Mouse (Mus musculus): Measurements from ENCODE around the gene Ppip5k1.

Gene Ppip5k1

DNA sequence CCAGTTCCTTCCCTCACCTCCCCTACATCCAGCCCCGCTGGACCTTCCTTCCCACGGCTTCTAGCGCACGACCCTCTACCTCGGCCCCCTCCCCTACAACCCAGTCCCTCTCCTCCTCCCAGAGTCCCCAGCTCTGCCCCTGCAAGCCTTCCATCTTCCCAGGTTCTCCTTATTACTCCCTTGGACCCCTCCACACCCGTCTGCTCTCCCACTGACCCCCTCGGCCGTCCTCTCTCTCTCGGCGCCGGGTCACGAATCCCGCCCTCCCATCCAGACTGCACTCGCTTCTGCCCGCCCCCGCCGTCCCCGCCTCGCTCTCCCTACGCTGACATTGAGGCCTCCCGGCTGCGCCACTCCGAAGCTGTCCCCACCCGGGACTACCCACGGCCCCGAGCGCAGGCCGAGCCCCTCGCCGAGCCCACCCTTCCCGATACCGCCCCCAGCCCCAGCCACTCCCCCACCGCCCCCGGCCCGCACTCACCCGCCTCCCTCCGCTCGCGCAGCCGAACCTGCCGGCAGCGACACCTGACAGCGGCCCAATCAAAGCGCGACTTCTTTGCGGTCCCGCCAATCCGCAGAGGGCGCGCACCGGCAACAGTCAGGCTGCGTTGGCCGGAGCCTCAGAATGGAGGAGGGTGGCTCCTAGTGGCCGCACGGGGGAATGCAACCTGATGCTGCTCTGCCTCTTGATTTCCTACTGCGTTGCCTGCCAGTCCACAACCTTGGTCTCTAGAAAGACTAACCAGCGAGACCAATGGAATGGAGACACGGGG, at the start of gene Ppip5k1:
Gene Ppip5k1, minus strand, starts transcription at position 577 of the 773 bp plus-strand sequence.
- in situ Hi-C loops (cut with MboI; ENCODE audit: low sequenced_read_pairs), result no loop called here

DNA sequence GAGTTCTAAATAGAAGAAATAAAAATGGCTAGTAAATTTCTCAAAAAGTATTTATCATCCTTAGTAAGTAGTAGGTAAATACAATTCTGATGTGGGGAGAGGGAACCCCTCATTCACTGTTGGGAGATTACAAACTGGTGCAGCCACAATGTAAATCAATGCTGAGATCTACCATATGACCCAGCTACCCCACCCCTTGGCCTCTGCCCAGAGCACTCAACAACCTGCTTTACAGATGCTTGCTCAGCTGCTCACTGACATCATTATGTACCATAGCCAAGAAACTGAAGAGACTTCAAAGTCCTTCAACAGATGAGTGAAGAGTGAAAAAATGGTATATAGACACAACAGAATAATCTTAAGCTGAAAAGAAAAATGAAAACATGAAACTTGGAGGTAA, 48.1 kb upstream of the Ppip5k1 start:
- in situ Hi-C loops (cut with MboI; ENCODE audit: low sequenced_read_pairs), result no loop called here

DNA sequence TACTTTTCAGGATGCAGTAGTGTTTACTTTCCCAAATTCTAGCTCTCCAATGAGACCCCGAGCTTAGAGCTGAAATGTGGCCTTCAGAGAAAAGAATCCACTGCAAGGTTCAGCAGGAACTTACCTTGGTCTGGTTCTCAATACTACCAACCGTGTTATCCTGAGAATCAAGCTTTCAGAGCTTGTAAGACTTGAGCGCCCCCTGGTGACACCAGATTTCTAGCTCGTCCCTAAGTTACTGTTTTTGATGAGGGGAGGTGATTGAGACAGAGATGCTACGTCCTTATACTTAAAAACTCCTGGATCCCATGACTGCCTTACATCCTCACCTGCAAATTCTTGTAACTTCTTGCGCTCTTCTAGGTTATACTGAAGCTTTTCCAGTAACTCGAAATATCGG, 41.4 kb upstream of the Ppip5k1 start:
- in situ Hi-C loops (cut with MboI; ENCODE audit: low sequenced_read_pairs), result loop anchor here (25.0 kb wide), 1 partner anchor 209 kb away; no protein-coding TSS in a partner anchor

DNA sequence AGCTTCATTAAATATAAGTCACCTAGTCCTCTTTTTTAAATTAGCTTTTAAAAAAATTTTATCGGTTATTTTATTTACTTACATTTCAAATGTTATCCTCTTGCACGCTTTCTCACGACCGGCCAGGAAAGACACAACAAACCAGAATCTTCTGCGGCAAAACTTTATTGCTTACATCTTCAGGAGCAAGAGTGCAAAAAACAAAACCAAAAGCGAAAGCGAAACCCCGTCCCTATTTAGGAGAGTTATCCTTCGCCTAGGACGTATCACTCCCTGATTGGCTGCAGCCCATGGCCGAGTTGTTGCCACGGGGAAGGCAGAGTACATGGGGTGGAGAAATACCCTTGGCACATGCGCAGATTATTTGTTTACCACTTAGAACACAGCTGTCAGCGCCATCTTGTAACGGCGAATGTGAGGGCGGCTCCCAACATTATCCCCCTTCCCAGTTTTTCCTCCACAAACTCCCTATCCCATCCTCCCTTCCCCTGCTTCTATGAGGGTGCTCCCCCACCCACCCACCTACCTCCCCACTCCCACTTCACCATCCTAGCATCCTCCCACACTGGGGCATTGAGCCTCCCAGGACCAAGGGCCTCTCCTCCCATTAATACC, 31.9 kb upstream of the Ppip5k1 start, which contains the start of gene Strc:
Gene Strc, minus strand, starts transcription at position 208 of the 615 bp plus-strand sequence.
- in situ Hi-C loops (cut with MboI; ENCODE audit: low sequenced_read_pairs), result loop anchor here (25.0 kb wide), 1 partner anchor 200 kb away; no protein-coding TSS in a partner anchor

DNA sequence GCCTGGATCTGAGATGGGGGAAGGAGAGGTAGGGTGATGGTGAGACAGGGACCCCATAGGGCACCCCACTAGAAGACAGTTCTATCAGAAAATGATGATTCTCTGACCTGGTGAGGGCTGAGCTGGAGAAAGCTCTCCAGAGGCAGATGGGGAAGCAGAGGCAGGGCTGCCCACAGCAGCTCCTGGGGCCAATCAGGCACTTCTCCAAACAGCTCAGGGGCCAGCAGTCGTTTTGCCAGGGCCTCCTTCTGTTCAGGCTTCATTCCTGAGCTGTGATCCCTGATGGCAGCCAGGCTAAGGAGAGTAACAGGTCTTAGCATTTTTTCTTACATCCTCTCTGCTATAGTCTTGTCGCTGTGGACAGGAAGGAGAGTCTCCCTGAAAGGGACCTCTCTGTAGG, 19.6 kb upstream of the Ppip5k1 start:
- in situ Hi-C loops (cut with MboI; ENCODE audit: low sequenced_read_pairs), result loop anchor here (25.0 kb wide), 1 partner anchor 187 kb away; no protein-coding TSS in a partner anchor

DNA sequence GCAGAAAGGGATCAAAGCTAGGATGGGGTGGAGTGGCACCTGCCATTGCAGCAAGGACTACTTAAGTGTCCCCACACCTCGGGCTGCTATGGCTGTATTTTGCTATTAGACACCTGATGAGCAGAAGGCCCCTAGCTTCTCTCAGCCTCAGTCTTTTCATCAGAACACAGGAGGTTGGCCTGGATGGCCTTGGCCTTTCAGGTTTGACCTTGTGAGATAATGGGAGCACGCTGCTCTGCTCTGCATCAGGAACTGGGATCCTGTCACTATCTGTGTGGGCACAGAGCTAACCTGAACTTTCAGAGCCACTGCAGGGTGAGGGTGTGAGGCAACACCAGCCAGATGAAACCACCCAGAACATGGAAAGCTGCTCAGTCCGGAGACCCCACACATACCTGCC, 17.1 kb upstream of the Ppip5k1 start:
- in situ Hi-C loops (cut with MboI; ENCODE audit: low sequenced_read_pairs), result no loop called here

DNA sequence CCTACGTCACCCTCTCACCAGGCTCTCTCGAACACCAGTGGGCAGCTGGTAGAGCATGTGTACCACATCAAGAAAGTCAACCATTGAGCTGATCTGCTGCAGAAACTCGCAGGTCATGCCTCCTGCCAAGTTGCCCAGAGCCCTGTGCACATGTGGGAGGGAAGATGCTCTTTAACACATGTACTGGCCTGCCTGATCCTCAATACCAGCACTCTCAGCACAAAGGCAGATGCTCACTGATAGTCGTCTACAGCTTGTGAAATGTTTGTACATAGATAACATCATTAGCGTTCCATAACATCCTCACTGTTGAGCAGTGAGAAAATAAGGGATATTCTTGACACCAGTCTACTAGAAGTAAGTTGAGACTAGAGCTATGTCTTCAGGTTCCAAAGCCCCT, 15.7 kb upstream of the Ppip5k1 start:
- in situ Hi-C loops (cut with MboI; ENCODE audit: low sequenced_read_pairs), result no loop called here

DNA sequence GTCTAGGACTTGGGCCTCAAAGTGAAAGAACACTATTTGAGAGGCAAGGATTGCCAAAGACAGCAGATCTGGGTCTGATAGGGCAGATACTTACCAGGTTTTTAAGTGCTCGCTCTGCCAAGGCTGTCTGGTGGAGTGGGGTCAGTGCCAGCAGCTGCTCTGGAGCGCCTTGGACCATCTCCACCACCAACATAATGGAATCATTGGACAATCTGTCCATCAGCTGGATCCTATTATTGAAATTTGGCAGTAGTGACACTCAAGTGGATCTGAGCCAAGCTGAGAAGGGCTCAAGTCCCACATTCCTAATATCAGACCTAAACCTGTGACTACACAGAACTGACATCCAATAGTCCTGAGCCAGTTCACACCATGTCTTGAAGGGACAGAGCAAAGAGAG, 13.6 kb upstream of the Ppip5k1 start:
- in situ Hi-C loops (cut with MboI; ENCODE audit: low sequenced_read_pairs), result no loop called here

DNA sequence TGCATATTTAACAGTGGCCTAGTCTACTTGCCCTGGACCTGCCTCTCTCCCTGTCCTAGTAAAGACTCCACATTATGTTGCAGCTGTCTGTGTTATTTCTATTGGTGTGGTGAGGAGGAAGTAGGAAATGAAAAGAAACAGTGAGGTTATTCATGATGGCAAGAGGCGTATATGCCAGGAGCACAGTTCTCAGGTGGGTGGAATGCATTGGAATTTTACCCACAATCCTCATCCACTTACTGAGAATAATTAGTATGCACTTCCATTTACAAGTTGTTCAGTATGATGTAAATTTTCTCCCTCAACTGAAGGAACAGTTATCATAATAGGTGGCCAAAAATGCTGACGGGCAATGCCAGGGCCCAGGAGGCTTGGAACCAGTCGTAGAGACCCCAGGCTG, 8.5 kb upstream of the Ppip5k1 start:
- in situ Hi-C loops (cut with MboI; ENCODE audit: low sequenced_read_pairs), result no loop called here

DNA sequence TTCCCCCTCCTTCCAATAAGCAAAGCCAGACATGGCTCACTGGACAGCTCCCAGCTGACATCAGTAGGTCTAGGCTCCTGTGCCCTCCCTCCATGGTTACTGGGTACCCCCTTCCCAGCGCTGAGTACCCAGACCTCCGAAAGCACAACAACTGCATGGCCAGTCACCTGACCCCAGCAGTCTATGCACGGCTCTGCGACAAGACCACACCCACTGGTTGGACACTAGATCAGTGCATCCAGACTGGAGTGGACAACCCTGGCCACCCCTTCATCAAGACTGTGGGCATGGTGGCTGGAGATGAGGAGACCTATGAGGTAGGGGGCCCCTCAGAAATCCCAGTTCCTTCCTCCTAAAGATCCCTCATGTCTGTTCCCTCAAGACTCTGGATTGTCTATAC, 4.3 kb upstream of the Ppip5k1 start:
- in situ Hi-C loops (cut with MboI; ENCODE audit: low sequenced_read_pairs), result no loop called here

DNA sequence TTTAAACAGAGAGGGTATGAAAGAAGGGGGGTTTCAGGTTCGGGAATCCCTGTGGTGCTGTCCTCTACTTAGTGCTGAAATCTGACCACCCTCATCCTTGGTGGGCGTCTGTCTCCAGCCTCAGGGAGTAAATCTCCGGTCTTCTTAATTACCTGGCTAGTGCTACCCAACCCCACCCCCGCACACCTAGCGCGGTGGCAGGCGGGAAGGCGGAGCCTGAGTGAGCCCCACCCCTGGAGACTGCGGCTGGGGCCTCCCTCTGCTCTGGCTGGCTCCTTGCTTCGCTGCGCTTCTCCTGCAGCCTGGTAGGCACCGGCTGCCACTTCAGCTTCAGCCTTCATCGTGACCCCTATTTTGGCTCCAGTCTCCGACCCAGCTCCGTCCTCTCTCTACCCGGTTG, 3.2 kb upstream of the Ppip5k1 start:
- in situ Hi-C loops (cut with MboI; ENCODE audit: low sequenced_read_pairs), result no loop called here

DNA sequence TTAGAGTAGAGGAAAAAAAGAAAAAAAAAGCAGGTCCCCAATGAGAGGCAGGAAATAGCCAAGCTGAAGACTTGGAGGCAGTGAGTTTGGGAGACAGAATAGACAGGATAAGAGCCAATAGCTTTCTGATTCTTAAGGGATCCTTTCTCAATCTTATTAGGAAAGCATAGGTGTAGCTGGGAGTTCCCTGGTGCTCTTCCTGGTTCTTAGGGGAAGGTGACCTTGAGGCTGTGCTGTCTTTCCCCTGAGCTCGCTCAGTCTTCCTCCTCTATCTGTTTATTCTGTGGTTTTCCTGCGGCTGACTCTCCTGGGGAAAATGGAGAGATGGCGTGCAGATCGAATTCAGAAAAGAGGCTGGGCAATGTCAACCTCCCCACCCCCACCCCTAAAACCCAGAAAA, 2.8 kb upstream of the Ppip5k1 start:
- in situ Hi-C loops (cut with MboI; ENCODE audit: low sequenced_read_pairs), result no loop called here

DNA sequence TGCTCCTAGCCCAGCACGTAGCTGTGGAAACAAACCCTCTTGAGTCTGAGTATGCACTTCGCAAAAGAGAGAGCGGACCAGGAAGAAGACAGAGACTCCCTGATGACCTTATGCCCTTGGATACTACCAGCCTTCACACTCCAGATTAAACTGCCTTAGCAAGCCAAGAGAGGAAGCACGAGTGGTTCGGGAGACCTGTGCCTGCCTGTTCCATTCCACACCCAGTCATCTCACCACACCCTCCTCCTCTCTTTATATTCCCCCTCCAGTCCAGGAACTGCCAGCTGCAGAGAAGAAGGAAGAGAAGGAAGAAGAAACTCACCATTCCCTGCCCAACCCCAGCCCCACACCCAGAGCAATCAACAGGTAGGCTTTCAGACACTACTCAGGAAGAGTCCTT, 2.3 kb upstream of the Ppip5k1 start, which contains the start of gene Ckmt1:
Gene Ckmt1, plus strand, starts transcription at position 221 of the 400 bp plus-strand sequence.
- in situ Hi-C loops (cut with MboI; ENCODE audit: low sequenced_read_pairs), result no loop called here

DNA sequence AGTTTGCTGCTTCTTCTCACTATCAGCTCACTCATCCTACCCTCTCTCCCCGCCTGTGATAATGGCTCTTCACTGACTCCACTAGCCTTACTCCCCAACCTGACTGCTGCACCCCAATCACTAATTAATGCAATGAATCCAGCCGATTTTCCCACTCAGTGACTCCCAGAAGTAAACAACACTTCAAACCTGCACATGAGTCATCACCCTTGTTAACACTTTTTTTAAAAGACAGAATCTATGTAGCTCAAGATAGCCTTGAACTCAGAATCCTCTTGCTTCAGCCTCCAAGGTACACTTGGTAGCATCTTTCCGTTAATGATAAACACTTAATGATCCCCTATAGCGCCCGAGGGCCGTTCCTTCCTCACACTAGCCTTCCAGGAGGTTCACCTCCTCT, 818 bp downstream of the Ppip5k1 start:
- in situ Hi-C loops (cut with MboI; ENCODE audit: low sequenced_read_pairs), result no loop called here

DNA sequence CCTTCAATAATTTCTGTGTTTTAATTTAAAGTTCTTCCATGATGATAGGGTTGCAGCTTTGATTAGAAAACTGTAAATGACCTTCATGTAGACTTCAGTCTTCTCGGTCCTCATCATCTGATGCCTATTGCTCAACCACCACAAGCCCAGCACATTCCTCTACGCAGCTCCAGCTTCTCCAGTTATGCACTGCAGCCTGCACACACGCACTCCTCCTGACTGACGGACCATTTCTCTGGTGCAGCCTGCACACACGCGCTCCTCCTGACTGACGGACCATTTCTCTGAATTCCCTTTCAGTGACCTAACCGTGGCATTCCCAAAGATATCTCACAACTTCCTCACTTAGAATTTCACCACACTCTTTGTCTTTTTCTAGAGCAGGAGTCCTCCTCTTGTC, 2.0 kb downstream of the Ppip5k1 start:
- in situ Hi-C loops (cut with MboI; ENCODE audit: low sequenced_read_pairs), result no loop called here

DNA sequence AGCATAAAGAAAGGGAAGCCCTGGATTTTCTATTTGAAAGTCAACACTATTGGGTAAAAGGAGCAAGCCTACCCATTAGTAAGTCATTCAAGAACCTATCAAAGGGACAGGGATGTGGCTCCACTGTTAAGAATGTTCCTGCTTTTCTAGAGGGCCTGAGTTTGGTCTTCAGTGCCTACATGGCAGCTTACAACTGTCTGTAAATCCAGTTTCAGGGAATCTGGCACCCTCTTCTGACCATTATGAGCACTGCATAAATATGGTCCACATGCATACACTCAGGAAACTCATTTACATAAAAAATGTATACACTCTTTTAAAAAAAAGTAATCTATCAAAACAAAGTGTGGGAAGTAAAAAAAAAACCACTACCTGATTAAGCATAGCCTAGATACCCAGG, 16.1 kb downstream of the Ppip5k1 start:
- in situ Hi-C loops (cut with MboI; ENCODE audit: low sequenced_read_pairs), result no loop called here

DNA sequence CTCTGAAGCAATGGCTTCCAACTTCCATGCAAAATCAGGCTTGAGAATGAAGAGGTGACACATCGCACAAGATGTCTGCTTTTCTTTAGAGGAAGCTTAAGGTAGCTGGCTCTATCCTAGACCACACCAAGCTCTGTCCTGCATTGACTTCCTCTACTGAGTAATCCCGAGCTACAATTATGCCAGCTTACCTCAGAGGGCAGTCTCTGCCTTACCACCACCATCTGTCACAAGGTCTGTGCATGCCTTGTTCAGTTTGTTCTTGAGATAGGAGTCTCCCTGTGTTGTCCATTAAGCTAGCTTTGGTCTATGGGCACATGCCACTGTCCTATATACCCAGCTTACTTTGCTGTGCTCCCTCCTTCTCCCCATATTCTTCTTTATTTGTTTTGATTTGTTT, 25.7 kb downstream of the Ppip5k1 start:
- in situ Hi-C loops (cut with MboI; ENCODE audit: low sequenced_read_pairs), result no loop called here

DNA sequence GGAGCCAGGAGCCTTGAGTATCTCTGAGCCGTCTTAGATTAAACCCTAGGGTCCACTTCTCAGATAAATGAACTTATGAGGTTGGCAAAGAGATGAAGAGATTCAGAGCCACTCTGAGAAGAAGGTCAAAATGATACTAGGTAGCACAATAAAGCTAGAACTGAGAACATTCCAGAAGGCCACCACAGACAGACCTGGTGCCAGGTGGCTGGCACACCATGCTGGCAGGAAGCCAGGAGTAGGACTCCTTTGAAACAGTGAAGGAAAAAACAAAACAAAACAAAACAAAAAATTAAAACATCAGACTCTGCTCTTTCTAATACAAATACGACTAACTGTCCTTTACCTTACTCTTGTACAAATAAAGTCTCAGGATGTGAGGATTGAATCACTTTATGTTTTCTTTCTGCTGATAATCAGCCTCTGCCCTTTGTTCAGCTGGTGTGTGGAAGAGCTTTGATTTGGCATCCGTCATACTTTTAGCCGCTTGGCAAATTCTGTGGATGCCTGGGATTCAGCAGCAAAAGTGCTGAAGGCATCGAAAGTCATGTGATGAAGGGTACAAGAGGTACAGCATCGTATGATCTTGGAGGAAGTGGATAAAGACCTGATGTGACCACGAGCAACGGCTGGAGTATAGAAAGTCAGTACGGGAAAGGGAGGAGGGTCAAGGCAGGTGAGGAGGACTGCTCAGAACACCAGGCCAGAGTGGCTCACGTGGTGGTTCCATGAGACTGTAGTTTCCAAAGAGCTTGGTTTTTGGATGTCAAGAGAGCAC, 31.3 kb downstream of the Ppip5k1 start:
- in situ Hi-C loops (cut with MboI; ENCODE audit: low sequenced_read_pairs), result no loop called here

DNA sequence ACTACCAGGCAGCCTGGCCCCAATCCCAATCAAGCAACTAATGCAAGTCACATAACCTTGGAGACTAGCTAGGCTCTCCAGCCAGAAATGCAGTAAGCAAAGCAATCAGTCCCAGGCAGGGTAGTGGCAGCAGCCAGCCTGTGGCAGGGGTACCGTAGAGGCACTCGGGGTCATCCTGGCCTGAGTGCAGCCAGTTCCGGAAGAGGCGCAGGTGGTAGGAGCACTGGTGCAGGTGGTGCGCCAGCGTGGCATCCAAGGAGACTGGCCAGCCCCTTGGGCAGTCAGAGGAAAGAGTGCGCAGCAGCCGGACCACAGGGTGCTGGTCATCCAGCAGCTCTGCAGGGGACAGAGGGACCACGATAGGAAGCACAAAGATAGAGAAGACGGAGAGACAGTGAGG, 32.2 kb downstream of the Ppip5k1 start:
- in situ Hi-C loops (cut with MboI; ENCODE audit: low sequenced_read_pairs), result no loop called here

DNA sequence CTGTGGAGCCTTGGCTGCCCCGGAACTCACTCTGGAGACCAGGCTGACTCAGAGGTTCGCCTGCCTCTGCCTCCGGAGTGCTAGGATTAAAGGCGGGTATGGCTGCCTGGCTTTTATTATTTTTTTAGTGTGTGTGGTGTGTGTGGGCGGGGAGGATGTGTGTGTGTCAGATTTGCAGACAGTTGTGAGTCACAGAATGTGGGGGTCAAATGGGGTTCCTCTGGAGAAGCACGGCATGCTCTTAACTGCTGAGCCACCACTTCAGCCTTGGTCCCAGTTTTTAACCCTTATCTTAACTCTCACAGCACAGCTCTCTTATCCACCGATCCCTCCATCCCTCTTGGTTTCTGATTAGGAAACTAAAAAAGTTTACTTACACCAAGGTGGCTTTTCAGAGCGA, 38.9 kb downstream of the Ppip5k1 start:
- in situ Hi-C loops (cut with MboI; ENCODE audit: low sequenced_read_pairs), result no loop called here

DNA sequence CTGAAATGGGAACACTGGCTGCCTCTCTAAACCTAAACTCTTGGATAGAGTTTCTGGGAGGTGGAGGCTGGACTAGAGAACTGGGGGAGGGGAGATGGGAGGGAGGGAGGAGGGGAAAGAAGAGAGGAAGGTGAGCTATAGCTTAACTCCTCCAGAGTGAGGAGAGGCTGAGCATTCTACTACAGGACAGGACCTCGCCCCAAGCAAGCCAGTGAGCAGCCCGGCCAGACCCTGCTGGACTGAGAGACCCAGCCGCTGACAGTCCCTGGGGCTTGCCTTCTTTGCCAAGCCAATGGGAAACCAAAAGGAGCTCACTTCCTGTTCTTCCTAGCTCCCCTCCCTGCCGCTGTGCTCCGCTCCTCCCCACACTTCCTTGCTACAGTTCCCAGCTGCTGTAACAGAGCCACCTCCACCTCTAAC, 46.2 kb downstream of the Ppip5k1 start:
- in situ Hi-C loops (cut with MboI; ENCODE audit: low sequenced_read_pairs), result no loop called here

DNA sequence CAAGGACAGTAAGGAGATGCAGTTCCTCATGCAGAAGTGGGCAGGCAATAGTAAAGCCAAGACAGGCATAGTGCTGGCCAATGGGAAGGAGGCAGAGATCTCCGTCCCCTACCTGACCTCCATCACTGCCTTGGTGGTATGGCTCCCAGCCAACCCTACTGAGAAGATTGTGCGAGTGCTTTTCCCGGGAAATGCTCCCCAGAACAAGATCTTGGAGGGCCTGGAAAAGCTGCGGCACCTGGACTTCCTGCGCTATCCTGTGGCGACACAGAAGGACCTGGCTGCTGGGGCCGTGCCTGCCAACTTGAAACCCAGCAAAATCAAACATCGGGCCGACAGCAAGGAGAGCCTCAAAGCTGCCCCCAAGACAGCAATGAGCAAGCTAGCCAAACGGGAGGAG, 55.2 kb downstream of the Ppip5k1 start:
- in situ Hi-C loops (cut with MboI; ENCODE audit: low sequenced_read_pairs), result no loop called here

Measured in CH12F3 (cell line).